Mouse (Mus musculus) retina, embryonic 14.5 days (tissue): ENCODE measurements around the gene Bicc1.

Experiments used
- DNase-seq: peaks from one replicate; pipeline ENCODE4 v3.0.0-alpha.2; 2015; ENCODE audit warnings: low spot score

Bicc1 gene

GRCm38 (mm10) chr10:71158940-71159675 lies 392 bp downstream of the Bicc1 start:
- peak; percentile 65 for DNase-seq

DNA sequence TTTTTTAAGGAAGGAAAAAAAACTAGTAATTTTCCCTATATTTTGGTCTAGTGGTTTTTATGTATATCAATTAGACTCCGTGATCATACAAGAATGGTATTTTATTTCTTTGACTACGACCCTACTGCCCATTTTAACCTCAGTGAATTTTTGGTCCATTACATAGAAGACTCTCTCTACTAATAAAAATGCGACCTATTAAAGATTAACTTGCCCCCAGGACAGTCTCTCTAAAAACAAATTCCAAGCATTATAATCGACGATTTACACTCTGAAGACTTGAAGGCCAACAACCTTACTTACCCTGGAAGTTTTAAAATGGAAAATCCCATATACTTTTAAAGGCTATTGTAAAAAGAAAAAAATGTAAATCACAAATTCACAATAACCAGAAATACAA lies 2.9 kb downstream of the Bicc1 start:
- no peak for DNase-seq

DNA sequence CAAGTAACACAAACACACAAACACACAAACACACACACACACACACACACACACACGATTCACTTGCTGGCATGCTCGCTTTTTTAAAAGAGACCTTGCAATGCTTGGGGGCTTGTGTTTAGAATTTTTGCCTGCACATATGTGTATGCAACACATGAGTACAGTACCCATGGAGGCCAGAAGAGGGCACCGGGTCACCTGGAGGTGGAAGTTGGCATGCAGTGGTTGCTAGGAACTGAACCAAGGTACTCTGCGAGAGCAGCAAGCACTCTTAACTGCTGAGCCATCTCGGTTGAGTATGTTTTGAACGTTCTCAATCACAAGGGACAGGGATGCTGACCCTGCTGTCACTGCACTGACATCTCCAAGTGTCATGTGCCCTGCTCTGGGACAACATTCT lies 5.9 kb downstream of the Bicc1 start:
- no peak for DNase-seq

- no peak for DNase-seq
Observed at GRCm38 (mm10) chr10:71153138-71153537, 6.4 kb downstream of the Bicc1 start.

- DNase-seq = no peak
Observed at GRCm38 (mm10) chr10:71150486-71150885, 9.0 kb downstream of the Bicc1 start.

- DNase-seq = no peak
Observed at GRCm38 (mm10) chr10:71148951-71149603, 10.4 kb downstream of the Bicc1 start.

DNA sequence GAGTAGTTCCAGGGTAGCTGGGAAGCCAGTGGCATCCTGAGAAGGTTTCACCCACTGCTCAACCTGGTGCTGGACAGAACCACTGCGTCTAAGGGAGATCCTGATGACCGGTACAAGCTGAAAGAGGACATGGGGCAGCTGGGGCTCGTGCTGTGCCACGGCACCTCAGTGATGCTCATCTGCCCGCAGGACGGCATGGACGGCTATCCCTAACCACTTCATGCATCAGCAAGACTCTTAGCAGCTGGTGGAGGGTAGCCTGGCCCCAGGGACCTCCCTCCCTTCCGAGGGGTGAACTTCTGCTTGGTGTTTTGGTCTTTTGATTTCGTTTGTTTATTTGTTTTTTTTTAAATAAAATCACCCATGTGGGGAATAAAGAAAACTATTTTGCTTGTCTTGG lies 11.3 kb downstream of the Bicc1 start:
- DNase-seq = no peak

GRCm38 (mm10) chr10:71146681-71147615 lies 12.6 kb downstream of the Bicc1 start:
- no peak for DNase-seq

DNA sequence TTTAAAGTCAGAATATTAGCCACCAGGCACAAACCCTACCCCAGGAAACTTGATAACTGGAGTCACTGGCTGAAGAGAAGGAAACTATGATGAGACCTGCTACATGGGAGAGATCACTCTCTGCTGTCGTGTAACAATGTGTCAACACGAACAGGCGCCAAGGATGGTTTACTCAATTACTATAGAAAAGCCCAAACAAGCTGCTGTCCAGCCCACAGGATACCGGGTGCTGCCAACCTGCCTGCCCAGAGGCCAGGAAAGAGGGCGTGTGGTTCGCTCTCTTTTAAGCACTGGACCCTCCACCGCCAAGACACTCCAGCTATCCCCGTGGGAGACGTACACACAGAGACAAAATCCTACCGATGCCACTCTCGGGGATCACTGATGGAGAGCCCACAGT lies 13.7 kb downstream of the Bicc1 start:
- DNase-seq = no peak

DNA sequence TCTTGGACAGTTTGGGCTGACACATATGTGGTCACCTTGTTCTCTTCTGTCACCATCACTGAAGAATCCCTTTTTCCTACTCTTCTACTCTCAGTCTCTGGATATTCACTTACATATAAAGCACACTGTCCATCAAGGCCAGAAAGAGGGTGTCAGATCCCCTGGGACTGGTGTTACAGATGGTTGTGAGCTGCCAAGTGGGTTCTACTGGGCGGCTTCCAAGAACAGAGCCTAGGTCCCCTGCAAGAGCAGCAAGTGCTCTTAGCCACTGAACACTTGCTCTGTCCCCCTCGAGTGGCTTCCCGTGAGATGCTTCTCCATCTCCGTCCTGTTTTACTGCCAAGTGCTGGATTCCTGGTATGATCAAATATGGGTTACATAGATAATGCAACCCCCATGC lies 15.3 kb downstream of the Bicc1 start:
- no peak for DNase-seq

GRCm38 (mm10) chr10:71142568-71142967 lies 16.9 kb downstream of the Bicc1 start:
- no peak for DNase-seq

GRCm38 (mm10) chr10:71140281-71140845 lies 19.1 kb downstream of the Bicc1 start:
- no peak for DNase-seq

DNA sequence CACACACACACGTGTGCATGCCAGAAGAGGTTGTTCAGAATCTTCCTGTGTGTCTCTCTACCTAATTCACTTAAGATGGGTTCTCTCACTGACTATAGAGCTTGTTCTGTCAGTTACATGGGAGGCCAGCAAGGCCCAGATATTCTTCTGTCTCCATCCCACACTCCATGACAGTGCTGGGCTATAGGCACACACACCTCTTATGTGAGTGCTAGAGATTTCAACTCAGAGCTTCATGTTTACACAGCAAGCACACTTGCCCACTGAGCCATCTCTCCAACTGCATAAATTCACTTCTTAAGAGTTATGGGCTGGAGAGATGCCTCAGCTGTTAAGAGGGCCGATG lies 20.7 kb downstream of the Bicc1 start:
- DNase-seq = no peak

DNA sequence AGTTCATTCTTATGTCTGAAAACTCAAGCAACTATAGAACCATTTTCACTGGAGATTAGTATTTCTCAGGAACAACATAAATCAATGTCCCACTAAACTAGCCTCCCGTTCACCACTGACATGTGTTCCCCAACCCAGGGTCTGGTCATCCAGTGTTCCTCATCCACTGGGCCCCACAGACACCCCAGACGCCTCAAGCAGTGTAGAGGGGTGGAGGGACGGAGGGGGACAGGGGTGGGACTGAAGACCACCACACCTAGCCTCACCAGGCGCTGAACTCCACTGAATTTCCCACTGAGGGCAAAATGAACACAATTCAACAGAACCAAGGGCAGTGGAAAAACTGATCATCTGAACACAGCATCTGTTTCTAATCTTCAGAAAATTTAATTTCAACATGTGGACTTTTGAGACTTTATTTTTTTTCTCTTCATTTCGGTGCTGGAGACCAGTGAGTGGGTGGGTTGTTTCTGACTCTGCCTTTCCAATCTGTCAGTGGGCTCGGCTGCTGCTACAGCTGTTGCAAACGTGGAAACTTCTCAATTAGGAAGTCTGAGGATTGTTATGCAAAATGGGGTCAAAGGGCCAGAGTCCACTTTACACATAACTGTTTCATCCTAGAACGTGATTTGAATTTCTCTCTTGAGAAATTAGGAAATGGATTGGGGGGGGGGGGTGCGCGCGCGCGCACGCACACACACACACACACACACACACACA lies 21.2 kb downstream of the Bicc1 start:
- no peak for DNase-seq

DNA sequence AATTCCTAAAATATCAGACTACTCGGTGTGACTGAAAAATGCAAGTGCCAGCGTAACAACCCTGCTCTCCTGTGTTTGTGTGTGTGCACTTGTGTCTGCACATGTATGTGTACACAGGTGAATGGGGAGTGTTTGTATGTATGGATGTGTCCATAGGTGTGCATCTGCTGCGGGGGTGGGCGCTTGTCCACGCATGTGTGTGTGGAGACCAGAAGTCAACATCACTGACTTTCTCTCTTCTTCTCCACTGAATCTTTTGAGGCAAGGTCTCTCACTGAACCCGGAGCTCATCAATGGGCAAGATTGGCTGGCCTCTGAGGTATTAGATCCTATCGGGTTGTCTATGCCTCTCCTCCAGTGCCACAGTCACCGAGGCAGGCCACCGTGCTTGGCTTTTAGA lies 21.9 kb downstream of the Bicc1 start:
- DNase-seq = no peak

DNA sequence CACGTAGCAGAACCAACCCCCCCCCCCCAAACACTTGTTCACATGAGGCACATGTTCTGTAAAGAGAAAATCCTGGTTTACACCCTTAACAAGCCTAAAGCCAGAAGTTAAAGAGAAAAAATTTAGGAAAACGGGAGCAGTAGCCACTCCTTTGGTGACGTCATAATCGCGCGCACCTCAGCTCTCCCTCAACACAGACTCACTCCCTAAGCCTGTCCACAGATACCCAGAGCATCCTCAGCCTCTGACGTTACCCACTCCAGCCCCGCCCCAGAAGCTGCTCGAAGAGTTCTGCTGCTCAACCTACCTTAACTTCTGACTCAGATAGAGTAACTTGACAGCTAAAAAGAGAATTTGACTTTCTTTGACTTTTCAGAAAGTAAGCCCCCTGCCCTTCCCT lies 28.2 kb downstream of the Bicc1 start:
- DNase-seq = no peak

GRCm38 (mm10) chr10:71130261-71130660 lies 29.2 kb downstream of the Bicc1 start:
- DNase-seq = no peak

DNA sequence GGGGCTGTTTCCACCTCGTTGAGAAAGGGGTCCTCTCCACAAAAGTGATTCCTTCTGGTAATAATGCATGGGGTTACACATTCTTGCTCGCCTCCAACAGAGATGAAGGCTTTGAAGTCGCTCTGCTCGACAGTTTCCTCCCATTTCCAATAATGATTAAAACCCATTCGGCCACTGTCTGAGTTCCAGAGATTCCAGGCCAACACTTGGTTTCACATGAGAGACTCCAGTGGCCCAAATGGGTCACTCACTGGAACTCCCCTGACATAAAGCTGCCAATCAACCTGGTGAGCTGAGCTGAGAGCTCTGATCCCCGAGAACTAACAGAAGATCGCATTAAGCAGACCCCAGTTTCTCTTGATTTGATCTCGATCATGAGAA lies 31.6 kb downstream of the Bicc1 start:
- DNase-seq = no peak

- DNase-seq = no peak
Observed at GRCm38 (mm10) chr10:71127278-71127950, 32.1 kb downstream of the Bicc1 start.

GRCm38 (mm10) chr10:71123974-71124373 lies 35.5 kb downstream of the Bicc1 start:
- DNase-seq = no peak

DNA sequence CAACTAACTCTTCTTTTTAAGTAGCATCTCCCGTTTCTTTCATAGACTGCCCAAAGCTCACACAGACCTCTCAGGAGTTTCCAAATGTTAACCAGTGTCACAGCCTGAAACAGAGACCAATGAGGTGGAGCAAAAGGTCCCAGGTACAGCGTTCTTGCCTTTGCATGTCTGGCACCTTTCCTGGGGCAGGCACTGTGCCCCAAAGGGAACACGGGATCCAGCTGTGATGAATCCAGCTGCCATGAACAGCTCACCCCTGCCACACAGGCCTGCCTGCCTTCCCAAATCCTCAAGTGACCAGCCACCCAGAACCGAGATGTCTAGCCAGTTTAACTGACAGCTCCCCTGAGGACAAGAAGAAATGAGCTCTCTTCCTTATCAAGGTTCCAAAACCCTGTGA lies 36.1 kb downstream of the Bicc1 start:
- DNase-seq = no peak
